Mouse (Mus musculus) cerebellum, adult 2 months (tissue): ENCODE measurements around the gene Nup210. TPM values are rescaled to one million over a fixed set of nuclear protein-coding genes. Genes with fewer than 3 reads are reported as not detected.
"Not testable (repeated sequence)": the region's sequence is repeated elsewhere in the genome, so short reads cannot be mapped to it uniquely, and the experiment has no call there.

ENCODE experiments used
- DNase-seq, 2 experiments: peaks; one replicate each; pipeline ENCODE4 v3.0.0; 2021
- H3K27ac ChIP-seq: fragments of 200-500 bp; 2 replicates; pipeline ENCODE4 v1.5.1; 2012; ENCODE audit warnings: low read length, control low read depth, inconsistent platforms; ENCODE audit not compliant: insufficient read depth
- H3K27me3 ChIP-seq: fragments of 200-500 bp; 2 replicates; pipeline ENCODE4 v1.6.1; 2012; ENCODE audit warnings: inconsistent platforms, mild to moderate bottlenecking, low read length, moderate library complexity; ENCODE audit not compliant: control insufficient read depth, insufficient read depth
- H3K4me1 ChIP-seq: fragments of 200-500 bp; 2 replicates; pipeline ENCODE4 v1.6.1; 2011; ENCODE audit warnings: low read length; ENCODE audit not compliant: control insufficient read depth, insufficient read depth
- H3K4me3 ChIP-seq: fragments of 200-500 bp; replicated peaks from 2 replicates; pipeline ENCODE3; 2011; ENCODE audit warnings: mild to moderate bottlenecking, low read depth, low read length, control low read depth; ENCODE audit not compliant: insufficient read depth
- CTCF ChIP-seq: fragments of 200-500 bp; IDR thresholded peaks from 2 replicates; pipeline ENCODE4 v1.5.1; 2011; ENCODE audit warnings: low read depth, mild to moderate bottlenecking, control low read depth, low read length, moderate library complexity, borderline replicate concordance; ENCODE audit not compliant: insufficient read depth
- POLR2A ChIP-seq: fragments of 200-500 bp; IDR thresholded peaks from 2 replicates; pipeline ENCODE4 v1.6.1; 2011; ENCODE audit warnings: low read length, control low read depth, borderline replicate concordance; ENCODE audit not compliant: insufficient read depth
- WGBS: fragments of 180-500 bp; shearing (Covaris S2); methylation state at CpG from one replicate; pipeline ENCODE4 v1.1.7; 2018; 5-methylcytosine and 5-hydroxymethylcytosine counted together
- polyA plus RNA-seq: library from polyadenylated mRNA; depleted of rRNA; stranded (reverse); fragments of >200 nt; gene quantifications from 2 replicates; pipeline ENCODE4 v1.2.3, GENCODE M21; 2012

Nup210 gene
- polyA plus RNA-seq, 1 experiment: 16.8 TPM

DNA sequence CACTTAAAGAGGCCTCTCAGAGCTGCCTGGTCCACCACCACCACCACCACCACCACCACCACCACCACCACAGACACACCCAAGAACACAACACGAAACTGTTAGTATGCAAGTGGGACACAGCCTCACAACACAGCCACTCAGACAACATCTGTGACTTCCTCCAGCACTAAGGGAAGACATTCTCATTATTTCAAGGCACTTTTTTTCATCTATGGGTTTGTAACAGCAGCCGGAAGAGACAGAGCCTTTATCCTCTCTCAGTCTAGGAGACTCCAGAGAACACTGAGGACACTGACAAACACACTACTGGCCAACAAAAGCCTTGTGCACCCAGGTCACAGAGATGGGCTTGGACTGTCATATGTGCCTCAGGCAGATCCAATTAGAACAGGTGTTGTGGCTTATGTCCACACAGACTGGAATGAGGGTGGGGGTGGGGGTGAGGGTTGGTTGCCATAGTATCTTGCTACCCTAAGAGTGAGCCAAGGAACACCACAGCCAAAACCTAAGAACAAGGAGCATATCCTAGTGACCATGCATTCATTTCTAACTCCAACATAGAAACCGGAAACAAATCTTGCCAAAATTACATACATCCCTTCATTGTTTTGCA, 8.2 kb downstream of the Nup210 start:
- TF ChIP-seq POLR2A (no peak), CTCF (no peak)
- Histone ChIP-seq H3K4me3 (no peak overlapping the region), H3K4me1 (peaks cover 4% of the 10 kb centered on the region; the same call in 1 of the 2 replicates), H3K27ac (no peak overlapping the region), H3K27me3 (no peaks in the 10 kb centered on the region)
- no peak for DNase-seq
- WGBS: 43% methylated on average over 3 of the region's 3 CpGs

DNA sequence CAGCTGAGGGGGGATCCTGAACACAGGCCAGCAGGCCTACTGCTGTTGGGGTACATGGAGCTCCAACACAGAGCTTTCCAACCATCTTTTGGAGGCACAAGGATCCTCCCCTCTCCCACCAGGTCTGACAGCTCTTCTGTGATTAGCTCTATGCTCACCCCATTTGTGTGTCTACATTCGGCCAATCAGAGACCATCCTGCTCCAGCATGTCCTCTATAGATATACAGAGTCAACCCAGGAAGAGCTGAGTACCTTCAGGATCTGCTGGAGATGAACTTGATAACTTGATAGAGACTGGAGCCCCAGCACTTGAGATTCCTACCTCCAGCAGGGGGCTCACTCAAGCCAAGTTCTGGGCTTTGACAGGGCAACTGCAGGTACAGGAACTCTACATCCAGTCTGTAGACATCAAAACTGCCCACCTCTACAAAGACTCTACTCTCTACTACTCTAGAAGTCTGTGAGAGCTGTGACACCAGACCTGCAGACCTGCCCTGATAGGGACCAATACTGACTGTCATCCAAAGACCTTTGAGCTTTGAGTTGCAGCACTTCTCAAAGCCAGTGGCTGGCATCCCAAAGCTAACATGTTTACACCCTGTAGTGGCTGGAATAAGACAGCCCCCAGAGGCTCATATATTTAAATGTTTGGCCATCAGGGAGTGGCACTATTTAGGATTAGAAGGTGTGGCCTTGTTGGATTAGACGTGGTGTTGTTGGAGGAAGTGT, 11.1 kb downstream of the Nup210 start:
- WGBS: 87% methylated on average over 2 of the region's 2 CpGs

DNA sequence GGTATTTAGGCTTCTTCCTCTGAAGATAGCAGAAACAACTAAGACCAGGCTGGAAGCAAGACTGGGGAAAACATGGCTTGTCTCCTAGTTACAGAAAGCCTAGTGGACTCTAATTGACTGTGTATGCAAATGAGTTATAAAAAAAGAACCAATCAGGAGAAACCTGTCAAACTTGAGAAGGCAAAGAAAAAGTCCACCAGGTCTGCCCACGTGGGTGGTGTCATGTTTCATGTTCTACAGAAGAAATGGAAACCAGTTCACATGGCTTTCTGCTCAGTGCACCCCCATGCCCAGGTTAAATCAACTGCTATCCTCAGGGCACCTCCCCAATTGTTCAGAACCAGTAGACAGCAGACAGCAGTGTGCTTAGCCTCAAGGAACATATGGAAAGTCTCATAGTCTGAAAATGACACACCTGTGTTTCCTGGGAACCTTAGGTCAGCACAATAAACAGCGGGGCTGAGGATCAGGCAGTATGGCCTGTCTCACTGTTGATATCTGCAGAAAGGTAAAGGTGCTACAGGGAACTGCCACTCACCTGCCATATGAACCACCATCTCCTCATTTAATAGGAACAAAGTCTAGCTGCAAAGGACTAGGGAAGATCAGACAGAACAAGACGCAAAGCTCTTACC, 11.7 kb downstream of the Nup210 start:
- DNase-seq: no peak
- 75% methylated on average over 3 of the region's 3 CpGs for WGBS
- Histone ChIP-seq H3K27ac (no peak overlapping the region), H3K27me3 (no peaks in the 10 kb centered on the region), H3K4me3 (no peak overlapping the region), H3K4me1 (peaks cover 4% of the 10 kb centered on the region; the same call in 1 of the 2 replicates)
- TF ChIP-seq POLR2A (no peak), CTCF (no peak)

More for the DNA sequence above, 11.1 kb downstream of the Nup210 start:
- Histone ChIP-seq H3K27ac (no peak overlapping the region), H3K4me1 (peaks cover 4% of the 10 kb centered on the region; the same call in 1 of the 2 replicates), H3K4me3 (no peak overlapping the region), H3K27me3 (no peaks in the 10 kb centered on the region)
- no peak for DNase-seq
- 0 out of 2 replicates have a peak, but pooled peaks have one; percentile 1 for TF ChIP-seq CTCF
- no peak for TF ChIP-seq POLR2A

DNA sequence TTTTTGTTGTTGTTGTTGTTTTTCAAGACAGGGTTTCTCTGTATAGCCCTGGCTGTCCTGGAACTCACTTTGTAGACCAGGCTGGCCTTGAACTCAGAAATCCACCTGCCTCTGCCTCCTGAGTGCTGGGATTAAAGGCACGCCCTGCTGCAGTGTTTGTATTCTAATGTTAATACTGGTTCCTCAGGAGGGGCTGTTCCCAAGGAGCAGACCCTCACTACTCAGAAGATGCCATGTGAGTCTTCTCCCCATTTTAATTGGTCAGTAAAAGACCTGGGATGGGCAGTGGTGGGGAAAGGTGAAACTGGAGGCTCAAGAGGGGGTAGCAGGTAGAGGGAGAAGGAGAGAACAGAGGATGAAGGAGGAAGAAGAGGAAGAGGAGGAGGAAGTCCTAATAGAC, 13.2 kb downstream of the Nup210 start:
- H3K27ac ChIP-seq, H3K4me1 ChIP-seq, H3K27me3 ChIP-seq, H3K4me3 ChIP-seq, DNase-seq: not testable (repeated sequence)
- whole genome bisulfite sequencing: 97% methylated on average over 1 of the region's 1 CpGs

DNA sequence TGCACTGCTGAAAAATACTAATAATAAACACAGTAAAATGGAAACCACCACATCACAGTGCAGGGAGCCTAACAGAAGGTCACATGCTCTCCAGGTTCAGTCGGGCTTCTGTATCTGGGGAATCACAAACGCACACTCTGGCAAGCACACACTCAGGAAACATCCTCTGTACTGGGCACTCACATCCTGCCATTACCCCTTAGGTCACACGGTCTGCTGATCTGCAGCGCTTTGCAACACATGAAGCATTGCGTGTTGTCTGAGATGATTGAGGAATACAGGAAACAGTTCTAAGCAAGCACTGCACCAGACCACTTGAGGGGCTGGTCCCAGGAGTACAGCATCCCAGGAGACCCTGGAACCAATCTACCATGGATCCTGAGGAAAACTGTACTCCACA, 16.0 kb downstream of the Nup210 start:
- no peaks in the 10 kb centered on the region for H3K4me1 ChIP-seq
- H3K27ac ChIP-seq: no peak overlapping the region
- no peak for DNase-seq
- no peak overlapping the region for H3K4me3 ChIP-seq
- TF ChIP-seq CTCF: no peak
- TF ChIP-seq POLR2A: no peak
- WGBS: 87% methylated on average over 5 of the region's 5 CpGs
- no peaks in the 10 kb centered on the region for H3K27me3 ChIP-seq

DNA sequence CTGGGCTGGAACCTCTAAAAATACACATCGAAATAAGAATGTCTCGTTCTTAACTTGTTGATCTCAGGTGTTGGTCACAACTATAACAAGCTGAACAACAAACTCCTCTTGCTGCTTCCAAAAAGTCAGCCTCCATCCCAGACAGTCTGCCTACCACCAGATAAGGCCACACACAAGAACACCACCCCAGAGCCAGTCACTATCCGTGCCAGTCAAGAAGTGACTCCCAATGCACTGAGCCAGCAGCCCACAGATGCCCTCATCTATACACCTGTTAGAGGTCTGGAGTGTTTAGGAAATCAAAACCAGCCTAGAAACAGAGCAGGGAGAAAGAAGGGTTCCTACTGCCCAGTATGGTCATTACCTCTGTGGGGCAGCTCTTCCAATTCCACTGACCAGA, 18.8 kb downstream of the Nup210 start:
- Histone ChIP-seq H3K27ac (no peak overlapping the region), H3K27me3 (no peaks in the 10 kb centered on the region), H3K4me1 (no peaks in the 10 kb centered on the region), H3K4me3 (no peak overlapping the region)
- no peak for TF ChIP-seq CTCF
- WGBS: 94% methylated on average over 3 of the region's 3 CpGs
- no peak for DNase-seq

DNA sequence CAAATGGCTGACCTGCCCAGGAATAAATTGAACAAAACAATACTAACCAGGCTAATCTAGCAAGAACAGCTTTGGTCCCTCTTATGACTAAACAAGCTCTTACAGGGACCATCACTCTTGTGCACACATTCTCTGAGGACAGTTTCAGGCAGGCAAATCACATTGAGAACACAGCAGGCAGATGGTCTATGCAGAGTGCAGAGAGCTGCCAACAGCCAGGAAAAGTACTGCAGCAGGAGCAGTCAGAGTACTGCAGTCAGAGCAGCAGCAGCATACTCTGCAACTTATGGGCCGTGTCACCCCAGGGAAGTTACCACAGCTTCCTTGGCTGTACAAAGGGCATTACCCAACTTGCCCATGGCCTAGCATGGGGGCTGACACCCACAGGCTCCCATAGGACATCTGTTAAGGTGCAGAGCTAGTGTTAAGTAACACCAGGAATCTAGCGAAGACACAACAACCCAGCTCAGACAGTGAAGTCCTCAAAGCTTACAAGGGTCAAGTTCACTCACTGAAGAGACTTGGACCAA, 21.5 kb downstream of the Nup210 start:
- Histone ChIP-seq H3K27ac (no peak overlapping the region), H3K27me3 (no peaks in the 10 kb centered on the region), H3K4me3 (no peak overlapping the region), H3K4me1 (no peaks in the 10 kb centered on the region)
- no peak for TF ChIP-seq CTCF
- TF ChIP-seq POLR2A: no peak
- DNase-seq: no peak
- 87% methylated on average over 2 of the region's 2 CpGs for WGBS
